Mouse (Mus musculus) liver, postnatal 0 days (tissue): ENCODE data around the gene Castor2. TPM values are rescaled to one million over a fixed set of nuclear protein-coding genes. Genes with fewer than 3 reads are reported as not detected.
A peak's percentile ranks its signal among the peaks of the same experiment; 100 is the strongest.

ENCODE experiments used
- ATAC-seq: fragments of 200-750 bp; cut with Nextera tagmentation; 2 replicates; pipeline ENCODE4 v1.8.0; 2017; ENCODE audit warnings: mild to moderate bottlenecking, moderate library complexity
- DNase-seq: peaks from one replicate; pipeline ENCODE4 v3.0.0-alpha.2; 2016
- H3K27ac ChIP-seq: fragments of 300-500 bp; sonication (generic); 2 replicates; pipeline ENCODE4 v1.5.1; 2014; ENCODE audit warnings: antibody characterized with exemption, moderate library complexity, mild to moderate bottlenecking, low read depth
- H3K27me3 ChIP-seq: fragments of 300-500 bp; sonication (generic); 2 replicates; pipeline ENCODE4 v1.6.1; 2014; ENCODE audit warnings: low read length, control low read depth, mixed read lengths; ENCODE audit not compliant: insufficient read depth
- H3K36me3 ChIP-seq: fragments of 300-500 bp; sonication (generic); replicated peaks from 2 replicates; pipeline ENCODE4 v1.6.1; 2014; ENCODE audit warnings: mild to moderate bottlenecking, control low read depth, low read length, moderate library complexity, mixed read lengths; ENCODE audit not compliant: insufficient read depth
- H3K4me1 ChIP-seq: fragments of 300-500 bp; sonication (generic); 2 replicates; pipeline ENCODE4 v1.6.1; 2014; ENCODE audit warnings: antibody characterized with exemption, mild to moderate bottlenecking, control low read depth; ENCODE audit not compliant: insufficient read depth
- H3K4me2 ChIP-seq: fragments of 300-500 bp; sonication (generic); 2 replicates; pipeline ENCODE4 v1.6.1; 2014; ENCODE audit warnings: low read depth, mild to moderate bottlenecking, low read length, moderate library complexity, mixed read lengths
- H3K4me3 ChIP-seq: fragments of 300-500 bp; sonication (generic); 2 replicates; pipeline ENCODE4 v1.5.1; 2014; ENCODE audit warnings: low read depth, low read length
- H3K9ac ChIP-seq: fragments of 300-500 bp; sonication (generic); replicated peaks from 2 replicates; pipeline ENCODE4 v1.6.1; 2014; ENCODE audit warnings: mild to moderate bottlenecking, moderate library complexity
- H3K9me3 ChIP-seq: fragments of 300-500 bp; sonication (generic); 2 replicates; pipeline ENCODE4 v1.6.1; 2016; ENCODE audit warnings: mild to moderate bottlenecking, control low read depth, low read length, mixed read lengths
- CTCF ChIP-seq: sonication (generic); IDR thresholded peaks from 2 replicates; pipeline ENCODE4 v1.5.1; 2016; ENCODE audit warnings: antibody characterized with exemption, low read depth
- EP300 ChIP-seq: IDR thresholded peaks from 2 replicates; pipeline ENCODE4 v1.6.1; 2016; ENCODE audit warnings: antibody characterized with exemption, low read depth, mild to moderate bottlenecking
- WGBS: fragments of 180-500 bp; shearing (Covaris S2); extraction: QIAGEN DNeasy Blood & Tissue Kit; methylation state at CpG from one replicate; pipeline ENCODE4 v1.1.7; 2014; ENCODE audit not compliant: insufficient replicate concordance; 5-methylcytosine and 5-hydroxymethylcytosine counted together
- polyA plus RNA-seq: library from polyadenylated mRNA; unstranded; fragments of >200 nt; fragmentation: Nextera tagmentation; extraction: Ambion mirVana; gene quantifications from 2 replicates; pipeline ENCODE4 v1.2.1, GENCODE M21; 2015

The Castor2 gene
- polyA plus RNA-seq, 1 experiment from 2014 or later = 1.00 TPM

- H3K4me3 ChIP-seq = peak overlapping the region; percentile 67
- peak overlapping the region; percentile 96 for H3K4me2 ChIP-seq
- peak overlapping the region; percentile 71 for H3K9ac ChIP-seq
- DNase-seq (no peak), ATAC-seq (no peak)
- H3K27ac ChIP-seq = no peak overlapping the region
- no peaks in the 10 kb centered on the region for H3K27me3 ChIP-seq
- TF ChIP-seq EP300 (no peak), CTCF (no peak)
- H3K4me1 ChIP-seq = peaks cover 5% of the 10 kb centered on the region
- no peaks in the 10 kb centered on the region for H3K9me3 ChIP-seq
- WGBS = 13% methylated on average over 17 of the region's 17 CpGs
- H3K36me3 ChIP-seq = no peaks in the 10 kb centered on the region
Measured at GRCm38 (mm10) chr5:134100232-134100771, 791 bp downstream of the Castor2 start.

- peaks cover 5% of the 10 kb centered on the region for H3K4me1 ChIP-seq
- no peak for TF ChIP-seq CTCF
- TF ChIP-seq EP300 = no peak
- no peak overlapping the region for H3K4me3 ChIP-seq
- ATAC-seq = no peak
- no peaks in the 10 kb centered on the region for H3K27me3 ChIP-seq
- H3K36me3 ChIP-seq = no peaks in the 10 kb centered on the region
- H3K9me3 ChIP-seq = no peaks in the 10 kb centered on the region
- H3K27ac ChIP-seq = no peak overlapping the region
- H3K9ac ChIP-seq = no peak overlapping the region
- DNase-seq = no peak
- no peak overlapping the region for H3K4me2 ChIP-seq
- 75% methylated on average over 5 of the region's 5 CpGs for WGBS
Measured at GRCm38 (mm10) chr5:134101322-134101721, 1.8 kb downstream of the Castor2 start.

- Histone ChIP-seq H3K4me1 (peaks cover 5% of the 10 kb centered on the region), H3K36me3 (no peaks in the 10 kb centered on the region), H3K4me3 (no peak overlapping the region), H3K9ac (no peak overlapping the region), H3K27me3 (no peaks in the 10 kb centered on the region), H3K9me3 (no peaks in the 10 kb centered on the region), H3K4me2 (no peak overlapping the region), H3K27ac (no peak overlapping the region)
- DNase-seq (no peak), ATAC-seq (no peak)
- 47% methylated on average over 5 of the region's 5 CpGs for WGBS
- TF ChIP-seq CTCF = no peak
- no peak for TF ChIP-seq EP300
Measured at GRCm38 (mm10) chr5:134101883-134102282, 2.4 kb downstream of the Castor2 start.

GRCm38 (mm10) chr5:134102720-134103119 lies 3.2 kb downstream of the Castor2 start:
- Histone ChIP-seq H3K4me1 (peaks cover 5% of the 10 kb centered on the region), H3K4me2 (no peak overlapping the region), H3K27me3 (no peaks in the 10 kb centered on the region), H3K9me3 (no peaks in the 10 kb centered on the region), H3K27ac (no peak overlapping the region), H3K4me3 (no peak overlapping the region), H3K36me3 (no peaks in the 10 kb centered on the region), H3K9ac (no peak overlapping the region)
- 47% methylated on average over 6 of the region's 6 CpGs for WGBS
- DNase-seq (no peak), ATAC-seq (no peak)
- TF ChIP-seq EP300 = no peak
- no peak for TF ChIP-seq CTCF

GRCm38 (mm10) chr5:134105829-134106228 lies 6.3 kb downstream of the Castor2 start:
- H3K36me3 ChIP-seq = no peaks in the 10 kb centered on the region
- H3K27me3 ChIP-seq = no peaks in the 10 kb centered on the region
- no peak overlapping the region for H3K9ac ChIP-seq
- no peaks in the 10 kb centered on the region for H3K9me3 ChIP-seq
- no peaks in the 10 kb centered on the region for H3K4me1 ChIP-seq
- no peak overlapping the region for H3K27ac ChIP-seq
- H3K4me2 ChIP-seq = no peak overlapping the region
- TF ChIP-seq CTCF (no peak), EP300 (no peak)
- ATAC-seq = peak; percentile 48
- WGBS = 54% methylated on average over 8 of the region's 8 CpGs
- H3K4me3 ChIP-seq = no peak overlapping the region
- DNase-seq = no peak

- whole genome bisulfite sequencing = 70% methylated on average over 5 of the region's 5 CpGs
- H3K9ac ChIP-seq = no peak overlapping the region
- H3K4me1 ChIP-seq = no peaks in the 10 kb centered on the region
- DNase-seq (no peak), ATAC-seq (no peak)
- no peak overlapping the region for H3K4me3 ChIP-seq
- H3K27me3 ChIP-seq = no peaks in the 10 kb centered on the region
- no peak overlapping the region for H3K4me2 ChIP-seq
- no peak overlapping the region for H3K27ac ChIP-seq
- H3K36me3 ChIP-seq = no peaks in the 10 kb centered on the region
- no peaks in the 10 kb centered on the region for H3K9me3 ChIP-seq
- no peak for TF ChIP-seq CTCF
- TF ChIP-seq EP300 = no peak
Measured at GRCm38 (mm10) chr5:134114981-134115380, 15.5 kb downstream of the Castor2 start.

- Histone ChIP-seq H3K9me3 (no peaks in the 10 kb centered on the region), H3K27ac (no peak overlapping the region), H3K27me3 (no peaks in the 10 kb centered on the region), H3K36me3 (no peaks in the 10 kb centered on the region), H3K4me3 (no peak overlapping the region), H3K4me2 (no peak overlapping the region), H3K4me1 (0 out of 2 replicates have a peak, but pooled peaks cover under 1% of the 10 kb centered on the region), H3K9ac (no peak overlapping the region)
- DNase-seq (no peak), ATAC-seq (no peak)
- TF ChIP-seq CTCF (no peak), EP300 (no peak)
- WGBS = 75% methylated on average over 7 of the region's 7 CpGs
Measured at GRCm38 (mm10) chr5:134115639-134116259, 16.2 kb downstream of the Castor2 start.
